Mouse (Mus musculus): ENCODE results near the gene Zscan4e. TPM values are rescaled to one million over a fixed set of nuclear protein-coding genes. Genes with fewer than 3 reads are reported as not detected.

The Zscan4e gene
- not detected for total RNA-seq (2023)

DNA sequence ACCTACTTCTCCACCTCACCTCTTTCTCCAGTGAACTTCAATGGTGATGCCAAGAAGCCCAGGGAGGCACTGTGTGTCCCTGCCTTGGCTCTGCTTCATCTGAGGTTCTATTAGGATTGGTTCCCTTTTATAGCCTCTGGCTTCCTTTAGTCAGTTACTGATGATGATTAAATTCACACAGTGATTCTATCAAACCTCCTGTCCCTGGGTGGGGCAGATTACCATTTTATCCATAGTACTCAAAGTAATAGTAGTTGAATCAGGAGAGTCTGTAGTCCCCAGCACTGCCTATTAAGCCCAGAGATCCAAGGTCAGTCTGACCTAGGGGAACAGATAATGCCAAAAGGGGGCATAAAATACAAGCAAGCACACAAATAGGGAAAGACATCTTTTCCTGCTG lies at the start of gene Zscan4e:
Gene Zscan4e (minus strand): TSS at position 101 of the 400 bp plus-strand sequence.

Other genes starting within 250 kb of the Zscan4e start
- gene Zscan4-ps1, start 241.0 kb downstream of the Zscan4e start, total RNA-seq (2023) = not detected
- not detected for gene Zscan4d, start 144.5 kb downstream of the Zscan4e start, total RNA-seq (2023)
- not detected for gene Zscan4f, start 87.2 kb upstream of the Zscan4e start, total RNA-seq (2023)
- not detected for gene Zscan4-ps2, start 203.6 kb upstream of the Zscan4e start, total RNA-seq (2023)